Mouse (Mus musculus): ENCODE results near the gene Nkapd1. TPM values are rescaled to one million over a fixed set of nuclear protein-coding genes. Genes with fewer than 3 reads are reported as not detected.
A peak's percentile ranks its signal among the peaks of the same experiment; 100 is the strongest.

The Nkapd1 gene
- total RNA-seq, 2 experiments from 2014 or later = 7.7 to 10.4 TPM

DNA sequence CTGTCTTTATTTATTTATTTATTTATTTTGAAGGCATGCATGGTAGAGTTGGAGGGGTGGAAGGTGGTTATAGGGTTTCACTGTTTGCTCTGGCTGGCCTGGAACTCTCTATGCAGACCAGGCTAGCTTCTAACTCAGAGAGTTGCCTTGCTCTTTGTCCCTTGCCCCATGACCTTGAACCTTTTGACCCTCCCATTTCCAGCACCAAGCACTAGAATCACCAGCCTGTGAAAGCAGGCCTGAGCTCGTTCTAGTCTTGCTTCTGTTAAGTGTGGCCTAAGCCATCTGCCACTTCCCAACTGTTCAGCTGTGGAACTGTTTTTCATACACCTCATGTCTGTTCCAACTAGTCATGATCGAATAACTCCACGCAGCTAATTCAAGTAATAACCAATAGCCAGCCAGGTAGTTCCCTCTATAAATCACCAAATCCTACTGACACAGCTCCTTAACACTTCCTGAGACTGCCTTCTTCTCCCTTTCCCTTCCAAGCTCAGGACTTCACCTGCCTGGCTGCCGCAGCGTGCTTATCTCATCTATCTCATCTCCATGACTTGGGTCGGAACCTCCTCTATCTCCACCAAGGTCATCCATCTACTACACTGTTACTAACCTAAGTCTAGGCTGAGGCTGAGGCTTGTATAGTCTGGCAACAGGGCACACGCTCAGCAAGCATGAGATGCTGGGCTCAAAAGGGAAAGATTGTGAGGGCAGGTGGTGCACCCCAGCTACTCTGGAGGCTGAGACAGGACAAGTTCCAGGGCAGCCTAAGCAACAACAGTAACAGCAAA, 15.0 kb downstream of the Nkapd1 start:
- DNase-seq = no peak

- no peak for DNase-seq
Observed at GRCm38 (mm10) chr9:50601536-50601935, 15.7 kb downstream of the Nkapd1 start.

GRCm38 (mm10) chr9:50596973-50597372, 20.3 kb downstream of the Nkapd1 start:
- peak; percentile 61 for DNase-seq

DNA sequence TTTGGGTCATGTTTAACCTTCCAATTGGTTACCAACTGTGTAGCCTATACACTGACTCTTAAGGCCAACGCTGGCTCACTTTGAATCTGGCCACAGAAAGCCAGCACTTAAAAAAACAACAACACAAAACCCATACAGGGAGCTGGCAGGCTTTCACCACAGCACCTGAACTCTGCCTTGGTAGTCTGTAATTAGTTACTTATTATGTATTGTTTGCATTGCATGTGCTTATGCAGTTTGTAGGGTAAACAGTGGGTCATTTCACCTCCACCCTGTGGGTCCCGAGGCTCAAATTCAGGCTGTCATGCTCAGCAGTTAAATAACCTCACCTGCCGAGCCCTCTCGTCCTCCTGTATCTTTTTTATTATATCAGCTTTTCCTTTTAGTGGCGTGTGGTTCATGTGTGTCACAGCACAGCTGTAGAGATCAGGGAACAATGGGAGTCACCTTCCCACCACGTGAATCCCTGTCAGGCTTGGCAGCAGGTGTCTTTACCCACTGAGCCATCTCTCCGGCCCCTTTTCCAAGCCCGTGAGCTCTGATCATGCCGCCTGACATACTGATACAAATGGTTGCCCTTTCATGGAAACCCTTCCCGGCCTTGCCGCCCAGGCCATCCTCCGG, 22.4 kb downstream of the Nkapd1 start:
- no peak for DNase-seq

GRCm38 (mm10) chr9:50593544-50593943, 23.7 kb downstream of the Nkapd1 start:
- no peak for DNase-seq

DNA sequence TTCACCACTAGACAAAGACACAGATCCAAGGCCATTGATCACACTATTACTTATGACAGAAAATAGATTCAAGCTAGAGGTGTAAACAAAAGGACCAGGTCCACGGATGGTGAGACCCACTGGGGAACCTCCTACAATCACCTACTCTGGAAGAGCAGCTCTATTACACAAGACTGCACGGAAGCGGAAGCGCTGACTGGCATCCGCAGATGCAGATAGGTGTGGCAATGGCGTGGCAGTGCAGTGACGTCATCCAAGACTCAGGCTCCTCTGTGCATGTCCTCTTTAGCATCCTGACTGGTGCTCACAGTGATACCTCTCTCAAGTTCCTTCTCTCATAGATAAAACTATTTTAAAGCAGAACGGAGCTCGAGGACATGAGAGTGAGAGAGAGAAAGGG, 24.3 kb downstream of the Nkapd1 start:
- DNase-seq = no peak

DNA sequence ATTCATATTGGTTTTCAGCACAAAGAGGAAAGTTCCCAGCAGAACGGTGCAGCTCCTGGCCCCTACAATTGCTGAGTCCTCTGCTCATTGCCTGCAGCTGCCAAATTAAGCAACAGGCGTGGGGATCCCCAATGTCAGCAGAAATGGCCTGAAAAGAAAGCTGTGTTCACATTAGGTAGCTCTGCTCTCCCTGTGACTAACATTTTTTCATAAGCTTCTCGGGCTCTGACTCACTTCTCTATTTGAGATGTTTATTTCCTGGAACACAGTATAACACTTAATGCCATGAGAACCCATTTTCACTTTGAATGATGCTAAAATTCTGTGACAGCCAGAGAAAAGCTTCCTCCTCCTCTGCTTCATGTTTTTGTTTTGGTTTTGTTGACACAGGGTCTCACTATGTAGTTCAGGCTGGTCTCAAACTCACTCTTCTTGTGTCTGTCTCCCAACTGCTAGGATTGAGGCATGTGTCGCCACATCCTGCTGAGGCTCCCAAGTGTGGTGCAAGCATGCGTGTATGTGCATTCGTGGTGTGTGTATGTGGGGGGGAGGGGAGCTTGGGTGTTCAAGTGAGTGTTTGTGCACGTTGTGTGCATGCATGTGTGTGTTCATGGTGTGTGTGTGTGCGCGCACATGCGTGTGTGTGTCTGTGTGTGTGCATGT, 26.3 kb downstream of the Nkapd1 start:
- peak; percentile 15 for DNase-seq

DNA sequence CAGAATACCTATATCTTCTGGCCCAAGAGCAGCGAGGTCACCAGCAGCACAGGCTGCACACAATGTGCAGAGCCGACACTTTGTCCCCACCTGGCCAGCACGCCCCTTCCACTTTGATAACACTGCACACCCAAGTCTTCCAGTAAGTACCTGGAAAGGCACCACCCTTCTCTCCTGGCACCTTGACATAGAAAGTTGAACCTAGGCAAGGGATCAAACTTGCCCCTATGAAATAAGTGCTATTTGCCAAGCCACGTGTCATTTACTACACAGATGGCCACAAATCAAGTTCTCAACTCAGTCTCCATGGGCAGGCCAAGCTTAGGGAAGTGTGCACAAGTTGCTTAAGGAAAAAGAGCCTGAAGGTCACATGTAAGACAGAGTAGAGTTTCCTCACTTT, 30.3 kb downstream of the Nkapd1 start:
- no peak for DNase-seq

GRCm38 (mm10) chr9:50585145-50585818, 32.0 kb downstream of the Nkapd1 start:
- no peak for DNase-seq

DNA sequence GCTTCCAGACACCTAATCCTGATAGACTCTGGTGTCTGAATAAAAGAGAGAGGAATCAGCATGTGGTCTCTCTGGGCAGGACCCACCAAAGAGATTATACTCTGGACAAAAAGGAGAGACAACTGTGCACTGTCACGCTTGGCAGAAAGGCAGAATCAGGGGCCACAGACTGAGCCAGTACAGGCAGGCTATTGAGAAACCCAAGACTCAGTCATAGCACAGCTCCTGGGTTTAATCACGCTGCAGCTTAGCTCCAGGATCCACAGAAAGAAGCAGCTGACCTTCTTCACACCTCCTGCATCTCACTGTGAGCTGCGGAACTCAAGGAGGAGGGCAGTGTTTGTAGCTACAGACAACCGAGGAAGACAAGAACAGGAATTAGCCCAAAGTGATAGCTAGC, 36.9 kb downstream of the Nkapd1 start:
- no peak for DNase-seq

- no peak for DNase-seq
Observed at GRCm38 (mm10) chr9:50569599-50570525, 47.4 kb downstream of the Nkapd1 start.

DNA sequence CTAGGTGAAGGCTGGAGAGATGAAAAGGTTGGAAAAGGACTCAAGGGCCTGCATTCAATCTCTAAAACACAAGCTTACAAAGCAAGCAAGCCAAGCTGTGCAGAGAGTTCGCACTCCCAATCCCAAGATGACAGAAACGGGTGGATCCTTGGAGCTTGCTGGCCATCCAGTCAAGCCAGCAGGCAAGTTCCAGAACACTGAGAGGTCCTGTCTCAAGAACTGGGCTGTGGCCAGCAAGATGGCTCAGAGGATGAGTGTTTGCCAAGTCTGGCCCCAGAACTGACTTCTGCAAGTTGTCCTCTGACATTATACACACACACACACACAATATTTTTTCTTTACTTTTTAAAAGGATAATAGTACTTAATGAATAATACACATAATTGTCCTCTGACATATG, 49.4 kb downstream of the Nkapd1 start:
- DNase-seq = peak; percentile 26

GRCm38 (mm10) chr9:50567372-50567771, 49.9 kb downstream of the Nkapd1 start:
- DNase-seq = no peak

DNA sequence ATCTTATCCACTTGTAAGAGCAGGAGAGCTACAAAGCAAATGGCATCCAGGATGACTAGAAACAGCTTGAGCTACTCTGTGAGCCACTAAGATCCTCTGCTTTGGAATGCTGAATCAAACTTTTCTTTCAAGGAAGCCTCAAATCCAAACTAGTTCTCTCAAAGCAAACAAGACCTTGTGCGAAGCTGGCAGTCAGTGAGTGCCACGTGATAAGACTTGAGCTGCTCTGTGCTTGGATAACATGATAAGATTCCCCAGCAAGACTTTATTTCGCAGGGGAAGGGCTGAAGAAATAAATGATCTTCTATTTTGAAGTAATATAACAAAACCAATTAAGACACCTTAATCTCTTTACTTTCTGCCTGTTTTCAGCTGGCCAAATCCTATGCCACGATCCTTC, 51.3 kb downstream of the Nkapd1 start:
- DNase-seq = no peak

GRCm38 (mm10) chr9:50565173-50565572, 52.1 kb downstream of the Nkapd1 start:
- no peak for DNase-seq

- no peak for DNase-seq
Observed at GRCm38 (mm10) chr9:50561918-50562360, 55.3 kb downstream of the Nkapd1 start.

DNA sequence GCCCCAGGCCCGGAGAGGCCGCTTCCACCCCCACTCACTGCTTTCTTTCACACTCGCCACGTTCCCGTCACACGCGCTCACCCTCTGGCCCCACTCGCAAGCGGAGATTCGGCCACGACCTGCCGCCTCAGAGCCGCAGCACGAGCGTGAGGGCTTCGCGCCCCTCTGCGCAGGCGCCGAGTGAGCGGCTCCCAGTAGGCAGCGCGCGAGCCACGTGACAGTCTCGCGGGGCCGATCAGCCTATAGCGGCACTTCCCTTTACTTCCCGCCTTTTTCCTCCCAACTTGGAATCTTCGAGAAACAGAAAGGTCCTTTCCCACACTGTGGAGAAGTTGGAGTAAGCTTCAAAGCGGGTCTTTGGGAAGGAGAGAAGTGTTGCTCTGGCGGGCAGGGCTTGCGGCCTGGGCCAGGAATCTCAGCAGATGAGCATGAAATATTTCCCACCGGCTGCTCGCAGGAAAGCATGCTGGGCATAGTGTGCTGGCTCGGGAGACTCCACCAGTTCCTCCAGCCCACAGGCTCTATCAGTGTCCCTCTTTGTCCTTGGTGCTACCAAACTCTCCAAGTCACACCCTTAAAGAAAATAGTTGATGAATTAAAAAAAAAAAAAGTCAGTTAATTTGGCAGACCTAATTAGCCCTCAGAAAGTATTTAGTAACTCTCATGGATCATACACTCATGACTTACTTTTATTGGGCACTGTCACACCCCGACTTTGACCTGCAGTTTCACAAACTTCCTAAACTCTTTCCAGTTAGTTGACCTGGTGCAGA, 55.9 kb downstream of the Nkapd1 start, which contains the start of gene Tex12:
TSS of gene Tex12 (minus strand) at position 181 of the 773 bp plus-strand sequence.
- no peak for DNase-seq

Data from gastrocnemius, postnatal 25 days (tissue).